Mouse (Mus musculus): Measurements from ENCODE around the gene Tbc1d16. TPM values are rescaled to one million over a fixed set of nuclear protein-coding genes. Genes with fewer than 3 reads are reported as not detected.
"Not testable (repeated sequence)": the region's sequence is repeated elsewhere in the genome, so short reads cannot be mapped to it uniquely, and the experiment has no call there.

Tbc1d16 gene
- polyA plus RNA-seq, 1 experiment, result 1.2 TPM

DNA sequence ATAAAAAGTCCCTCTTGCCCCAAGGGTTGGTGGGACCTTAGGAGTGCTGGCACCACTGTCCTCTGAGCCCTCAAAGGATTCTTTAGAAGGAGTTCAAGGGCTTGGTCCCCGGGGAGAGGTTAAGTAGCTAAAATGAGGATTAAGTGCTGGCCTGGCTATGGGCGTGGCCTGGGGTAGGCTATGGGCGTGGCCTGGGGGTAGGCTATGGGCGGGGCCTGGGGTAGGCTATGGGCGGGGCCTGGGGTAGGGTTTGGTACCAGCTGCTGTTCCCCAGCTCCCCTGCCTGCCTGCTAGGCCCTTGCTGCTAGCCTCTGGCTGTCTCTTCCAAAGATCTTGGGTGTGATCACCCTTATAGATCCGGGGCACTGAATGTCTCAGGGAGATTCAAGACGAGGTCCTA lies 117.0 kb downstream of the Tbc1d16 start:
- WGBS, result 38% methylated on average over 7 of the region's 7 CpGs
- Histone ChIP-seq H3K4me1 (ENCODE audit: control insufficient read depth, insufficient read depth, low read length) (peaks cover 3% of the 10 kb centered on the region; the same call in 1 of the 2 replicates), H3K4me3 (replicated peaks; ENCODE audit: control insufficient read depth, low read depth, low read length) (no peak overlapping the region), H3K27ac (ENCODE audit: control insufficient read depth, insufficient read depth, low read depth, low read length, poor library complexity) (no peak overlapping the region)
- TF ChIP-seq CTCF (IDR thresholded peaks at IDR 0.05; ENCODE audit: control insufficient read depth, insufficient read depth, low read length), result no peak
- no peak for TF ChIP-seq POLR2A (IDR thresholded peaks at IDR 0.05; ENCODE audit: borderline replicate concordance, control insufficient read depth, low read depth, low read length)

DNA sequence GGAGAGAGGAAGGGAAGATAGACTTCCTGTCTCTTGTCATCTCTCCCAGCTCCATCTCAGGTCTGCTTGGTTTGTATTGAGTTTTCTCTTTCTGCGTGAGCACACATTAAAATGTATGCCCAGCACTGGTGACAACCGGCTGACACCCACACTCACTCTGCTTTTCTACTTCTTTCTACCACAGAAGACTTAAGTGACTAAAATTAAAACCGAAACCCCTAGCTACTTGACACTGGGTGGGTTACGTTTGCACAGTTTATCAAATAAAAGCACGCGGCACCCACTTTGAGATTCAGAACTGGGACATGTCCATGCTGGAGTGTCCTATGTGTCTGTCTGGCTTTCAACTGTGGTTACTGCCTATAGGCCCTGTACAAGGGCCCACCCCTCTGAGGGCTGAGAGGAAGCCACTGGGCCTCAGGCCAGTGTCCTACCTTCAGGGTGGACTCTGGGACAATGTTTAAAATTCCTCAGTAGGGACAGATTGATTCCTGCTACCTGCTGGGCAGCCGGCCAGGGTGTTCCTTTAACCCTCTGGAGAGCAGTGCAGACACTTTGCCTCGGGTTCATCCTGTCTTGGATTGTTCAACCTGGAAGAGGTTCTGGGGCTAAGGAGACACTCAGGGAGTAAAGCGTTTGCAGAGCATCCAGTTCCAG lies 118.8 kb downstream of the Tbc1d16 start:
- H3K27ac ChIP-seq (ENCODE audit: control insufficient read depth, insufficient read depth, low read depth, low read length, poor library complexity), result 0 out of 2 replicates have a peak overlapping the region, but pooled peaks have one; percentile 2
- H3K4me3 ChIP-seq (replicated peaks; ENCODE audit: control insufficient read depth, low read depth, low read length), result no peak overlapping the region
- H3K4me1 ChIP-seq (ENCODE audit: control insufficient read depth, insufficient read depth, low read length), result peaks cover 3% of the 10 kb centered on the region; the same call in 1 of the 2 replicates
- TF ChIP-seq POLR2A (IDR thresholded peaks at IDR 0.05; ENCODE audit: borderline replicate concordance, control insufficient read depth, low read depth, low read length), result no peak
- no peak for TF ChIP-seq CTCF (IDR thresholded peaks at IDR 0.05; ENCODE audit: control insufficient read depth, insufficient read depth, low read length)
- WGBS, result 72% methylated on average over 9 of the region's 9 CpGs

DNA sequence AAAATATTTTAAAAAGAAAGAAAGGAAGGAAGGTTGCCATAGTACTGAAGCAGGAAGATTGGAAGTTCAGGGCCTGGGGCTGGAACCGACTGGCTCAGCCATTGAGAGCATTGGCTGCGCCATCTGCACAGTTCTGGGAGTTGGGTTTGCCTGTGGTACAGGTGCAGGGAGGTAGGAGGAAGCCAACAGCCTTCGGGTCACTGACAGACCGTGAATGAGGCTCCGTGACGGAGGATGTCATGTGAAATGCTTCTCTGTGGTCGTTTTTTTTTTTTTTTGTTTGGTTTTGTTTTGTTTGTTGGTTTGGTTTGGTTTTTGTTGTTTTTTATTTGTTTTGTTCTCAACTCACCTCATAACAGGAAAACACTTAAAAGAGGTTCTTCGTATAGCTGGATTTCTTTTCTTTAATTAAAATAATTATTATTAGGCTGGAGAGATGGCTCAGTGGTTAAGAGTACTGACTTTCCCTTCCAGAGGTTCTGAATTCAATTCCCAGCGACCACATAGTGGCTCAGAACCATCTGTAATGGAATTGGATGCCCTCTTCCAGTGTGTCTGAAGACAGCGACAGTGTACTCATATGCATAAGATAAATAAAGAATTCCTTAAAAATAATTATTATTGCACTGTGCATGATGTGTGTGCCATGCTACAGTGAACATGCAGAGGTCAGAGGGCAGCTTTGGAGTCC lies 119.6 kb downstream of the Tbc1d16 start:
- H3K4me3 ChIP-seq (replicated peaks; ENCODE audit: control insufficient read depth, low read depth, low read length), result no peak overlapping the region
- TF ChIP-seq POLR2A (IDR thresholded peaks at IDR 0.05; ENCODE audit: borderline replicate concordance, control insufficient read depth, low read depth, low read length) (no peak), CTCF (IDR thresholded peaks at IDR 0.05; ENCODE audit: control insufficient read depth, insufficient read depth, low read length) (no peak)
- H3K4me1 ChIP-seq (ENCODE audit: control insufficient read depth, insufficient read depth, low read length), result peaks cover 3% of the 10 kb centered on the region; the same call in 1 of the 2 replicates
- no peak overlapping the region for H3K27ac ChIP-seq (ENCODE audit: control insufficient read depth, insufficient read depth, low read depth, low read length, poor library complexity)
- WGBS, result 66% methylated on average over 10 of the region's 10 CpGs

DNA sequence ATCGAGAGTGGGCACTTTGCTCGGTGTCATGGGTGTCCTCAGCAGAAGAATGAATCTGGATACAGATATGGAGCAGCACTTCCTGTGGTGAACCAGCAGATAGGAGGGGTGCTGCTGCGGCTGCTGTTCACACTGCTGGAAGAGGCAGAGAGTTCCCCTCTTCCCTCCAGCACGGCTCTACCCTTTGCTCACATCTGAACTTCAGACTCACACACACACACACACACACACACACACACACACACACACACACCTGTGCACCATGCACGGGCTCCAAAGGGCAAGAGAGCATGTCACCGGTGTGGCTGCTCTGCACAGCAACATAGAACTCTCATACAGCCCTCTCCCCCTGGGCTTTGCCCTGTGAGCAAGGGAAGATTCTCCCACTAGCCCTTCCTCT lies 122.0 kb downstream of the Tbc1d16 start:
- H3K27ac ChIP-seq (ENCODE audit: control insufficient read depth, insufficient read depth, low read depth, low read length, poor library complexity), result no peak overlapping the region
- H3K4me3 ChIP-seq (replicated peaks; ENCODE audit: control insufficient read depth, low read depth, low read length), result no peak overlapping the region
- 4% methylated on average over 6 of the region's 6 CpGs for WGBS
- peaks cover 3% of the 10 kb centered on the region; the same call in 1 of the 2 replicates for H3K4me1 ChIP-seq (ENCODE audit: control insufficient read depth, insufficient read depth, low read length)
- no peak for TF ChIP-seq CTCF (IDR thresholded peaks at IDR 0.05; ENCODE audit: control insufficient read depth, insufficient read depth, low read length)
- TF ChIP-seq POLR2A (IDR thresholded peaks at IDR 0.05; ENCODE audit: borderline replicate concordance, control insufficient read depth, low read depth, low read length), result no peak

DNA sequence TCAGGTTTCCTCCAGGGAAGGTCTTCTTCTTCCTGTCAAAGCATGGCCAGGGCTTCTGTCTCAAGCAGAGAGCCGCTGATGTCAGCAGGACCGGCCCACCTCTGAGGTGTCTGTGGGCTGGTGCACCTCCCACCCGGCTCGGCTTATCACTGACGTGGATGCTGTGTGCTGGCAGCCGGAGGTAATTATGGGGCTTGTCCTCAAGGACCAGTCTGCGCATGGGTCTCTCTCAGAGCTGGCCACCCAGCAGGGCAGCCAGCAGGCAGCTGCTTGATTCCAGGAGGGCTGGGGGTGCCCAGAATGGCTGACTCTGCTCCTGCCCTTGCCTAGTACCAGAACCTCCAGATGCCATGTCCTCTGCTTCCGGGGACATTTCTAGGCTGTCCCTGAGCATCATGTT lies 122.6 kb downstream of the Tbc1d16 start:
- TF ChIP-seq CTCF (IDR thresholded peaks at IDR 0.05; ENCODE audit: control insufficient read depth, insufficient read depth, low read length) (no peak), POLR2A (IDR thresholded peaks at IDR 0.05; ENCODE audit: borderline replicate concordance, control insufficient read depth, low read depth, low read length) (no peak)
- no peak overlapping the region for H3K4me3 ChIP-seq (replicated peaks; ENCODE audit: control insufficient read depth, low read depth, low read length)
- H3K4me1 ChIP-seq (ENCODE audit: control insufficient read depth, insufficient read depth, low read length), result peaks cover 3% of the 10 kb centered on the region; the same call in 1 of the 2 replicates
- WGBS, result 68% methylated on average over 8 of the region's 8 CpGs
- no peak overlapping the region for H3K27ac ChIP-seq (ENCODE audit: control insufficient read depth, insufficient read depth, low read depth, low read length, poor library complexity)

DNA sequence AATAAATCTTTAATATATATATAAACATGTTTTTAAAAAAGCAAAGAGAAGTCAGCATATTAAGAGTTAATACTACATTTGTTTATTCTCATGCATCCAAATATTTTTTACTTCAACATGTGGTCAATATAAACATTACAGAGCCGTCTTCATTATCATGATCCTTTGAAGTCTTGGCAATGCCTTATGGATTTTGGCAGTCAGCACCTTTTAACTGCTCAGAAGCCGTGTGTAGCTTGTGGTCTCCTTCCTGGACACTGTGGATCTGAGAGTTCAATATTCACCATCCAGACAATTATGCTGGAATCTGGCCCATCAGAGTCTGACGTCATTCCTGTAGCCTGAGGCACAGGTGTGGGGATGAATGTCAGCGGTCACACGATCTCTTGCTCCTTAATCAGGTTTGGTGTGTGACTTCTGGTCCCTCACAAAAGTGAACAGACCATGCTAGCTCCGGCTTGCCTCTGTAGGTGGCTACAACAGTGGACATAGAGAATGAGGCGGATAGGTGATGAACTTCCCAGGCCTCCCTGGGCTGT lies 123.2 kb downstream of the Tbc1d16 start:
- WGBS, result 82% methylated on average over 7 of the region's 7 CpGs
- Histone ChIP-seq H3K27ac (ENCODE audit: control insufficient read depth, insufficient read depth, low read depth, low read length, poor library complexity) (no peak overlapping the region), H3K4me3 (replicated peaks; ENCODE audit: control insufficient read depth, low read depth, low read length) (no peak overlapping the region), H3K4me1 (ENCODE audit: control insufficient read depth, insufficient read depth, low read length) (peaks cover 3% of the 10 kb centered on the region; the same call in 1 of the 2 replicates)
- TF ChIP-seq CTCF (IDR thresholded peaks at IDR 0.05; ENCODE audit: control insufficient read depth, insufficient read depth, low read length), result no peak
- no peak for TF ChIP-seq POLR2A (IDR thresholded peaks at IDR 0.05; ENCODE audit: borderline replicate concordance, control insufficient read depth, low read depth, low read length)

DNA sequence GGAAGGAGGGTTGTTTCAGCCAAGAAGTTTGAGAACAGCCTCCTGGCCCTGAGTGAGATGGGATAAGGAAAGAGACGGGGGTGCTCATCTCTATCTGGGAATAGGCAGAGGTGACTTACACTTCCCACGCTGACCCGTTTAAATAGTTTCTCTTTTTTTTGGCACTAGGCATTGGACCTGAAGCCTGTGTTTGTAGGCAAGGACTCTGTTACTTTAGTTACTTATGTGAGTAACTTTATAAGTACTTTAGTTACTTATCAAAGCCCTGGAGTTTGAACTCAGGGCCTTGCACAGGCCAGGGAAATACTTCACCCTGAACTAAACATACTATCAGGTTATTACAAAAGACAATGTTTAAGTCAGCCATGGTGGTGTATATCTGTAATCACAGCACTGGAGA lies 124.3 kb downstream of the Tbc1d16 start:
- Histone ChIP-seq H3K4me3 (replicated peaks; ENCODE audit: control insufficient read depth, low read depth, low read length) (no peak overlapping the region), H3K4me1 (ENCODE audit: control insufficient read depth, insufficient read depth, low read length) (peaks cover 3% of the 10 kb centered on the region; the same call in 1 of the 2 replicates), H3K27ac (ENCODE audit: control insufficient read depth, insufficient read depth, low read depth, low read length, poor library complexity) (no peak overlapping the region)
- TF ChIP-seq CTCF (IDR thresholded peaks at IDR 0.05; ENCODE audit: control insufficient read depth, insufficient read depth, low read length), result no peak
- TF ChIP-seq POLR2A (IDR thresholded peaks at IDR 0.05; ENCODE audit: borderline replicate concordance, control insufficient read depth, low read depth, low read length), result no peak
- 86% methylated on average over 3 of the region's 3 CpGs for WGBS

DNA sequence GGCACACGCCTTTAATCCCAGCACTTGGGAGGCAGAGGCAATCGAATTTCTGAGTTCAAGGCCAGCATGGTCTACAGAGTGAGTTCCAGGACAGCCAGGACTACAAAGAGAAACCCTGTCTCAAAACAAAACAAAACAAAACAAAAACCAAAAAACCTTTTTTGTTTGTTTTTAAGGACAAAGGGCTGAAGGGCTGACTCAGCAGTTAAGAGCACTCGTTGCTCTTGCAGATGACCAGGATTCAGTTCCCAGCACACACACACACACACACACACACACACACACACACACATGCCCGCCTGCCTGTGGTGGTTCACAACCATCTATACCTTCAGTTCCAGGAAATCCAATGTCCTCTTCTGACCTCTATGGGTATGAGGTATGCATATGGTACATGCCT lies 127.9 kb downstream of the Tbc1d16 start:
- not testable (repeated sequence) for H3K4me3 ChIP-seq (replicated peaks; ENCODE audit: control insufficient read depth, low read depth, low read length); H3K4me1 ChIP-seq (ENCODE audit: control insufficient read depth, insufficient read depth, low read length)
- WGBS, result 53% methylated on average over 4 of the region's 4 CpGs

More for the DNA sequence above, 127.9 kb downstream of the Tbc1d16 start:
- not testable (repeated sequence) for H3K27ac ChIP-seq (ENCODE audit: control insufficient read depth, insufficient read depth, low read depth, low read length, poor library complexity)
